Mouse (Mus musculus) MEL (cell line): Measurements from ENCODE around the gene Tas1r2.

ENCODE experiments used
- CTCF ChIP-seq, 3 experiments: IDR thresholded peaks in 2 of 3; conservative IDR thresholded peaks in 1 of 3; 2 replicates each; pipeline ENCODE4 v1.5.1; 2011 to 2012; ENCODE audit warnings: low read length in 3 of 3, low read depth in 2 of 3, mild to moderate bottlenecking in 2 of 3, improper control_type of control experiment in 1 of 3, inconsistent platforms in 1 of 3, mixed read lengths in 1 of 3, moderate library complexity in 1 of 3; ENCODE audit not compliant: control insufficient read depth in 1 of 3, insufficient read depth in 1 of 3, poor library complexity in 1 of 3, severe bottlenecking in 1 of 3
- ELF1 ChIP-seq: IDR thresholded peaks from 2 replicates; pipeline ENCODE4 v1.6.1; 2014; ENCODE audit warnings: low read depth, mild to moderate bottlenecking, inconsistent platforms, low read length, improper control_type of control experiment, moderate library complexity
- EP300 ChIP-seq, 2 experiments: IDR thresholded peaks; 2 replicates each; pipeline ENCODE4 v1.6.1; 2011; ENCODE audit warnings: improper control_type of control experiment in 2 of 2, low read length in 2 of 2, low read depth in 1 of 2, mild to moderate bottlenecking in 1 of 2
- ETS1 ChIP-seq: IDR thresholded peaks from 2 replicates; pipeline ENCODE4 v1.6.1; 2012; ENCODE audit warnings: low read depth, mild to moderate bottlenecking, inconsistent platforms, low read length, improper control_type of control experiment, moderate library complexity
- GABPA ChIP-seq: IDR thresholded peaks from 2 replicates; pipeline ENCODE4 v1.6.1; 2012; ENCODE audit warnings: low read depth, mild to moderate bottlenecking, inconsistent platforms, low read length, improper control_type of control experiment, moderate library complexity
- GATA1 ChIP-seq: IDR thresholded peaks from 2 replicates; pipeline ENCODE4 v1.6.1; 2011; ENCODE audit warnings: low read depth, low read length, improper control_type of control experiment
- MAX ChIP-seq: IDR thresholded peaks from 2 replicates; pipeline ENCODE4 v1.6.1; 2011; ENCODE audit warnings: low read length, improper control_type of control experiment
- MAZ ChIP-seq: IDR thresholded peaks from 2 replicates; pipeline ENCODE4 v1.6.1; 2012; ENCODE audit warnings: low read depth, mild to moderate bottlenecking, inconsistent platforms, low read length, improper control_type of control experiment
- MXI1 ChIP-seq: IDR thresholded peaks from 2 replicates; pipeline ENCODE4 v1.6.1; 2011; ENCODE audit warnings: mild to moderate bottlenecking, low read depth, low read length, improper control_type of control experiment
- NELFE ChIP-seq: IDR thresholded peaks from 2 replicates; pipeline ENCODE4 v1.6.1; 2011; ENCODE audit warnings: low read depth, low read length, improper control_type of control experiment
- POLR2A ChIP-seq, 2 experiments: IDR thresholded peaks; 2 replicates each; pipeline ENCODE4 v1.6.1; 2011 to 2012; ENCODE audit warnings: low read length in 2 of 2, mild to moderate bottlenecking in 2 of 2, control low read depth in 1 of 2, improper control_type of control experiment in 1 of 2, low read depth in 1 of 2, moderate library complexity in 1 of 2; ENCODE audit not compliant: control insufficient read depth in 1 of 2, insufficient read depth in 1 of 2, poor library complexity in 1 of 2
- POLR2AphosphoS2 ChIP-seq: IDR thresholded peaks from 2 replicates; pipeline ENCODE4 v1.6.1; 2011; ENCODE audit warnings: low read length, improper control_type of control experiment
- RCOR1 ChIP-seq: IDR thresholded peaks from 2 replicates; pipeline ENCODE4 v1.6.1; 2012; ENCODE audit warnings: low read depth, mild to moderate bottlenecking, inconsistent platforms, low read length, improper control_type of control experiment
- ZMIZ1 ChIP-seq: IDR thresholded peaks from 2 replicates; pipeline ENCODE4 v1.6.1; 2012; ENCODE audit warnings: low read depth, mild to moderate bottlenecking, inconsistent platforms, low read length, improper control_type of control experiment, moderate library complexity

DNA sequence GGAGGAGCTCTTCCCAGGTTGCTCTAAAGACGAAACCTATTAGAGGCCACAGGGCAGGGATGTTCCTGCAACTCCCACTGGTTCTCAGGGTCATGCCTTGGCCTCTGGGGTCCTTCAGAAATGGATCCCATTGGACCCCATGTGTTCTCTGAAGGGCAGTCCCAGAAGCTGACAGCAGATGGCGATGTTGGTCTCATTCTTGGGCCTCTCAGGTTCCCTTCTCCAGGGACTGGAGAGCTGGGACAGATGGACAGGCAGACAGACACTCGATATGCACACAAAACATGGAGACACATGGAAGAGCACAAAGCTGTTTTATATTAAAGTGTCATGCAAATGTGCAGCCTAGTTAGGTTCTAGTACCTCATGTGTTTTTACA is 31.3 kb downstream of the Tas1r2 start:
- TF ChIP-seq ZMIZ1 (no peak), EP300 (IDR thresholded peaks at IDR 0.05; ENCODE audit: low read depth in 1 of 2, low read length in 2 of 2) (no peak), GABPA (no peak), POLR2A (IDR thresholded peaks at IDR 0.05; ENCODE audit: control insufficient read depth in 1 of 2, insufficient read depth in 1 of 2, low read depth in 1 of 2, low read length in 2 of 2, poor library complexity in 1 of 2) (no peak), CTCF (IDR thresholded peaks at IDR 0.05 in 2 of 3, conservative IDR thresholded peaks at IDR 0.05 in 1 of 3; ENCODE audit: control insufficient read depth in 1 of 3, insufficient read depth in 1 of 3, low read depth in 2 of 3, low read length in 3 of 3, poor library complexity in 1 of 3, severe bottlenecking in 1 of 3) (peak; percentile 23 to 45 (median 32)), ELF1 (no peak), MAX (no peak), MXI1 (no peak), NELFE (no peak), RCOR1 (no peak), ETS1 (no peak), GATA1 (no peak), MAZ (no peak), POLR2AphosphoS2 (no peak)
